Mouse (Mus musculus): ENCODE results near the gene Vdac2. TPM values are rescaled to one million over a fixed set of nuclear protein-coding genes. Genes with fewer than 3 reads are reported as not detected.

Gene Vdac2
- 525 and 570 TPM in 2 replicates for total RNA-seq (2014; fragmentation: Nextera tagmentation)
- total RNA-seq (2017) = 445 and 495 TPM in 2 replicates
- 636 and 648 TPM in 2 replicates for polyA plus RNA-seq (2012)

DNA sequence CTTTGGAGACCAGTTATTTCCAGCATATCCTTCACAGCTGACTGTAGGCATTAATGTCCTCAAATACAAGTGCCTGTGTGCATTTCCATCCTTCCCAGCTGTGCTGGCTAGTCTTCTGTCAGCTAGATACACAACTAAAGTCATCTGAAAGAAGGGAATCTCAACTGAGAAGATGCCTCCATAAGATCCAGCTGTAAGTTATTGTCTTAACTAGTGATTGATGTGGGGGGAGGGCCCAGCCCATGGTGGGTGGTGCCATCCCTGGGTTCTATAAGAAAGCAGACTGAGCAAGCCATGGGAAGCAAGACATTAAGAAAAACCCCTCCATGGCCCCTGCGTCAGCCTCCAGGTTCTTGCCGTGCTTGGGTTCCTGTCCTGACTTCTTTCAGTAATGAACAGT, at the start of gene Vdac2:
Vdac2 (plus strand) TSS at position 301 of the 400 bp plus-strand sequence.
- no peaks in the 10 kb centered on the region for H3K27me3 ChIP-seq (ENCODE audit: insufficient read depth, low read length)
- no peaks in the 10 kb centered on the region for H3K36me3 ChIP-seq (replicated peaks)
- no peak for ATAC-seq (ENCODE audit: extremely low read depth, insufficient number of reproducible peaks, low FRiP score, poor library complexity, severe bottlenecking)
- TF ChIP-seq POLR2AphosphoS5 (IDR thresholded peaks at IDR 0.05; ENCODE audit: insufficient replicate concordance, low read depth, low read length) (no peak), GATA1 (IDR thresholded peaks at IDR 0.05; ENCODE audit: borderline replicate concordance, low read length) (no peak), CTCF (IDR thresholded peaks at IDR 0.05; ENCODE audit: low read depth, low read length) (no peak), TAL1 (conservative IDR thresholded peaks at IDR 0.05; ENCODE audit: low read depth, low read length) (no peak), GATA2 (IDR thresholded peaks at IDR 0.05; ENCODE audit: borderline replicate concordance, low read depth, low read length) (no peak)
- H3K4me1 ChIP-seq (ENCODE audit: insufficient read depth, low read depth, low read length) = peaks cover 46% of the 10 kb centered on the region
- no peak within 1 kb of the TSS for H3K4me3 ChIP-seq (ENCODE audit: low read depth, low read length)
- DNase-seq (ENCODE audit: low spot score) = no peak
- no peaks in the 10 kb centered on the region for H3K9me3 ChIP-seq (replicated peaks)

GRCm38 (mm10) chr14:21776201-21776600, 48.8 kb upstream of the Vdac2 start:
- DNase-seq (ENCODE audit: low spot score) (no peak), ATAC-seq (ENCODE audit: extremely low read depth, insufficient number of reproducible peaks, low FRiP score, poor library complexity, severe bottlenecking) (no peak)
- H3K27me3 ChIP-seq (ENCODE audit: insufficient read depth, low read length) = no peaks in the 10 kb centered on the region
- peaks cover 55% of the 10 kb centered on the region for H3K36me3 ChIP-seq (replicated peaks)
- peaks cover 26% of the 10 kb centered on the region for H3K4me1 ChIP-seq (ENCODE audit: insufficient read depth, low read depth, low read length)
- TF ChIP-seq GATA1 (IDR thresholded peaks at IDR 0.05; ENCODE audit: borderline replicate concordance, low read length) = no peak
- TF ChIP-seq POLR2AphosphoS5 (IDR thresholded peaks at IDR 0.05; ENCODE audit: insufficient replicate concordance, low read depth, low read length) = no peak
- no peak for TF ChIP-seq TAL1 (conservative IDR thresholded peaks at IDR 0.05; ENCODE audit: low read depth, low read length)
- TF ChIP-seq CTCF (IDR thresholded peaks at IDR 0.05; ENCODE audit: low read depth, low read length) = no peak
- no peak for TF ChIP-seq GATA2 (IDR thresholded peaks at IDR 0.05; ENCODE audit: borderline replicate concordance, low read depth, low read length)
- H3K4me3 ChIP-seq (ENCODE audit: low read depth, low read length) = no peak overlapping the region
- peaks cover 3% of the 10 kb centered on the region for H3K9me3 ChIP-seq (replicated peaks)

- ATAC-seq (ENCODE audit: extremely low read depth, insufficient number of reproducible peaks, low FRiP score, poor library complexity, severe bottlenecking) = no peak
- H3K9me3 ChIP-seq (replicated peaks) = no peaks in the 10 kb centered on the region
- H3K27me3 ChIP-seq (ENCODE audit: insufficient read depth, low read length) = no peaks in the 10 kb centered on the region
- peaks cover 76% of the 10 kb centered on the region for H3K36me3 ChIP-seq (replicated peaks)
- H3K4me1 ChIP-seq (ENCODE audit: insufficient read depth, low read depth, low read length) = peaks cover 3% of the 10 kb centered on the region; the same call in 1 of the 2 replicates
- TF ChIP-seq CTCF (IDR thresholded peaks at IDR 0.05; ENCODE audit: low read depth, low read length) = no peak
- TF ChIP-seq POLR2AphosphoS5 (IDR thresholded peaks at IDR 0.05; ENCODE audit: insufficient replicate concordance, low read depth, low read length) = no peak
- no peak for TF ChIP-seq GATA2 (IDR thresholded peaks at IDR 0.05; ENCODE audit: borderline replicate concordance, low read depth, low read length)
- no peak for TF ChIP-seq GATA1 (IDR thresholded peaks at IDR 0.05; ENCODE audit: borderline replicate concordance, low read length)
- TF ChIP-seq TAL1 (conservative IDR thresholded peaks at IDR 0.05; ENCODE audit: low read depth, low read length) = no peak
- no peak for DNase-seq (ENCODE audit: low spot score)
- H3K4me3 ChIP-seq (ENCODE audit: low read depth, low read length) = no peak overlapping the region
These were observed 38.5 kb upstream of the Vdac2 start for GRCm38 (mm10) chr14:21786500-21786899.

DNA sequence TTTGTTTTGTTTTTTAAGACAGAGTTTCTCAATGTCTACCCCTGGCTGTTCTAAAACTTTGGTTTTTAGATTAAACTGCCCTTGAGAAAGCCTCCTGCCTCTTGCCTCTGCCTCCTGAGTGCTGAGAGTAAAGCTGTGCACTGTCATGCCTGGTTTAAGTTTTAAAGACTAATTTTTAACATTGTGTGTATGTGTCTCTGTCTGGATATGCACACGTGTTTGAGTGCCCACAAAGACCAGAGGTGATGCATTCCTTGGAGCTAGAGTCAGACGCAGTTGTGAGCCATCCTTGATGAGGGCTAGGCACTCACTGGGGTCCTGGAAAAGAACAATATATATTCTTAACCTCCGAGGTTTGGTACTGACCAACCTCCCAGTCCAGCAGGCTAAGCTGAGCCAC, 37.7 kb upstream of the Vdac2 start:
- H3K36me3 ChIP-seq (replicated peaks) = peaks cover 80% of the 10 kb centered on the region
- TF ChIP-seq GATA2 (IDR thresholded peaks at IDR 0.05; ENCODE audit: borderline replicate concordance, low read depth, low read length) (no peak), TAL1 (conservative IDR thresholded peaks at IDR 0.05; ENCODE audit: low read depth, low read length) (no peak), POLR2AphosphoS5 (IDR thresholded peaks at IDR 0.05; ENCODE audit: insufficient replicate concordance, low read depth, low read length) (no peak), CTCF (IDR thresholded peaks at IDR 0.05; ENCODE audit: low read depth, low read length) (no peak), GATA1 (IDR thresholded peaks at IDR 0.05; ENCODE audit: borderline replicate concordance, low read length) (no peak)

GRCm38 (mm10) chr14:21788121-21788520, 36.9 kb upstream of the Vdac2 start:
- H3K4me3 ChIP-seq (ENCODE audit: low read depth, low read length) = no peak overlapping the region

More for the DNA sequence above, 37.7 kb upstream of the Vdac2 start:
- Histone ChIP-seq H3K4me3 (ENCODE audit: low read depth, low read length) (no peak overlapping the region), H3K9me3 (replicated peaks) (no peaks in the 10 kb centered on the region), H3K4me1 (ENCODE audit: insufficient read depth, low read depth, low read length) (peaks cover 3% of the 10 kb centered on the region; the same call in 1 of the 2 replicates), H3K27me3 (ENCODE audit: insufficient read depth, low read length) (no peaks in the 10 kb centered on the region)
- no peak for DNase-seq (ENCODE audit: low spot score)
- ATAC-seq (ENCODE audit: extremely low read depth, insufficient number of reproducible peaks, low FRiP score, poor library complexity, severe bottlenecking) = no peak

GRCm38 (mm10) chr14:21790585-21791251, 34.3 kb upstream of the Vdac2 start:
- no peak for TF ChIP-seq POLR2AphosphoS5 (IDR thresholded peaks at IDR 0.05; ENCODE audit: insufficient replicate concordance, low read depth, low read length)
- no peak for TF ChIP-seq GATA1 (IDR thresholded peaks at IDR 0.05; ENCODE audit: borderline replicate concordance, low read length)
- TF ChIP-seq TAL1 (conservative IDR thresholded peaks at IDR 0.05; ENCODE audit: low read depth, low read length) = no peak
- no peak for TF ChIP-seq CTCF (IDR thresholded peaks at IDR 0.05; ENCODE audit: low read depth, low read length)
- no peak for TF ChIP-seq GATA2 (IDR thresholded peaks at IDR 0.05; ENCODE audit: borderline replicate concordance, low read depth, low read length)
- DNase-seq (ENCODE audit: low spot score) (no peak), ATAC-seq (ENCODE audit: extremely low read depth, insufficient number of reproducible peaks, low FRiP score, poor library complexity, severe bottlenecking) (no peak)
- H3K27me3 ChIP-seq (ENCODE audit: insufficient read depth, low read length) = no peaks in the 10 kb centered on the region
- peaks cover 83% of the 10 kb centered on the region for H3K36me3 ChIP-seq (replicated peaks)
- no peaks in the 10 kb centered on the region for H3K9me3 ChIP-seq (replicated peaks)
- H3K4me1 ChIP-seq (ENCODE audit: insufficient read depth, low read depth, low read length) = peaks cover 3% of the 10 kb centered on the region; the same call in 1 of the 2 replicates
- H3K4me3 ChIP-seq (ENCODE audit: low read depth, low read length) = no peak overlapping the region

More at GRCm38 (mm10) chr14:21788121-21788520, 36.9 kb upstream of the Vdac2 start:
- Histone ChIP-seq H3K36me3 (replicated peaks) (peaks cover 83% of the 10 kb centered on the region), H3K9me3 (replicated peaks) (no peaks in the 10 kb centered on the region), H3K4me1 (ENCODE audit: insufficient read depth, low read depth, low read length) (peaks cover 3% of the 10 kb centered on the region; the same call in 1 of the 2 replicates), H3K27me3 (ENCODE audit: insufficient read depth, low read length) (no peaks in the 10 kb centered on the region)
- DNase-seq (ENCODE audit: low spot score) (no peak), ATAC-seq (ENCODE audit: extremely low read depth, insufficient number of reproducible peaks, low FRiP score, poor library complexity, severe bottlenecking) (no peak)
- no peak for TF ChIP-seq GATA2 (IDR thresholded peaks at IDR 0.05; ENCODE audit: borderline replicate concordance, low read depth, low read length)
